Mouse (Mus musculus): ENCODE measurements around the gene E330021D16Rik.

- TF ChIP-seq POLR2A (IDR thresholded peaks at IDR 0.05; ENCODE audit: insufficient read length, low read depth) (no peak), MAX (IDR thresholded peaks at IDR 0.05; ENCODE audit: low read depth) (no peak), POLR2AphosphoS2 (IDR thresholded peaks at IDR 0.05; ENCODE audit: insufficient read length, low read depth) (no peak), CEBPB (IDR thresholded peaks at IDR 0.05; ENCODE audit: insufficient read depth, poor library complexity, severe bottlenecking) (no peak), MYOD1 (IDR thresholded peaks at IDR 0.05; ENCODE audit: control insufficient read depth in 1 of 3, insufficient read length in 2 of 3, low read depth in 2 of 3) (no peak), REST (IDR thresholded peaks at IDR 0.05; ENCODE audit: insufficient read depth, insufficient read length) (no peak), TCF12 (IDR thresholded peaks at IDR 0.05; ENCODE audit: insufficient read depth, poor library complexity, severe bottlenecking) (no peak), USF1 (IDR thresholded peaks at IDR 0.05; ENCODE audit: low read depth) (no peak)
Observed at GRCm38 (mm10) chr6:136433573-136433972, 18.2 kb upstream of the E330021D16Rik start.
